Mouse (Mus musculus) limb, embryonic 13.5 days (tissue): ENCODE measurements around the gene Synpo2. TPM values are rescaled to one million over a fixed set of nuclear protein-coding genes. Genes with fewer than 3 reads are reported as not detected.

Experiments used
- ATAC-seq: fragments of 200-750 bp; cut with Nextera tagmentation; 2 replicates; pipeline ENCODE4 v1.8.0; 2017; ENCODE audit warnings: low read depth, moderate number of reproducible peaks, moderate TSS enrichment; ENCODE audit not compliant: low FRiP score
- H3K27ac ChIP-seq: fragments of 300-500 bp; sonication (generic); 2 replicates; pipeline ENCODE4 v1.5.1; 2015; ENCODE audit warnings: inconsistent platforms, mild to moderate bottlenecking, moderate library complexity
- H3K27me3 ChIP-seq: fragments of 300-500 bp; sonication (generic); 2 replicates; pipeline ENCODE4 v1.6.1; 2015; ENCODE audit warnings: mild to moderate bottlenecking, inconsistent platforms
- H3K36me3 ChIP-seq: fragments of 300-500 bp; sonication (generic); 2 replicates; pipeline ENCODE4 v1.6.1; 2015; ENCODE audit warnings: inconsistent platforms, mild to moderate bottlenecking, moderate library complexity
- H3K4me1 ChIP-seq: fragments of 300-500 bp; sonication (generic); 2 replicates; pipeline ENCODE4 v1.6.1; 2015; ENCODE audit warnings: inconsistent platforms
- H3K4me2 ChIP-seq: fragments of 300-500 bp; sonication (generic); replicated peaks from 2 replicates; pipeline ENCODE4 v1.6.1; 2015; ENCODE audit warnings: inconsistent platforms, mild to moderate bottlenecking, moderate library complexity
- H3K4me3 ChIP-seq: fragments of 300-500 bp; sonication (generic); 2 replicates; pipeline ENCODE4 v1.5.1; 2015; ENCODE audit warnings: moderate library complexity, mild to moderate bottlenecking, inconsistent platforms
- H3K9ac ChIP-seq: fragments of 300-500 bp; sonication (generic); 2 replicates; pipeline ENCODE4 v1.6.1; 2015; ENCODE audit warnings: mild to moderate bottlenecking, inconsistent platforms
- H3K9me3 ChIP-seq: fragments of 300-500 bp; sonication (generic); 2 replicates; pipeline ENCODE4 v1.6.1; 2016; ENCODE audit warnings: inconsistent platforms
- WGBS: fragments of 180-500 bp; shearing (Covaris S2); methylation state at CpG from one replicate; pipeline ENCODE4 v1.1.7; 2015; 5-methylcytosine and 5-hydroxymethylcytosine counted together
- polyA plus RNA-seq: library from polyadenylated mRNA; unstranded; fragments of >200 nt; fragmentation: Nextera tagmentation; extraction: Ambion mirVana; gene quantifications from 2 replicates; pipeline ENCODE4 v1.2.1, GENCODE M21; 2015

Synpo2 gene
- 7.3 and 8.8 TPM in 2 replicates for polyA plus RNA-seq

DNA sequence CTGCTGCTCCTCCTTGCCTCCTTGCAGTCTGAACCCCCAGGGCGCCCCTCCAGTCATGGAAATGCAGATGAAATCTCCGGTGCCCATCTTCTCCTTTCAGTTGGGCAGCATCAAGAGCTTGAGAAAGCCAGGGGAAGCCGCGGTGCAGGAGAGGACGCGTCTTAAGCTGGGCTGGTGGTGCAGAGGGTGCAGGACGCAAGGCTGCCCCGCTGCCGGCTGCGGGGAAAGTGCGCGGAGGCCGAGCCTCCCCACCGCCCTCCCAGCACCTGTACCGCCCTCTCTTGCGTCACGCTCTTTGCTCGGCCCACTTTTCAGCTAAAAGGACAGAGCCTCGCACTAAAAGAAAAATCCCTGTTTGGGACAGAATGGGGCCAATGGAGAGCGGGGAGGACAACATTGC lies at the start of gene Synpo2:
Synpo2 (minus strand) TSS at position 229 of the 400 bp plus-strand sequence.
- Histone ChIP-seq H3K27ac (no peak within 1 kb of the TSS; the same call in 1 of the 2 replicates), H3K4me3 (peak within 1 kb of the TSS; percentile 54), H3K36me3 (no peaks in the 10 kb centered on the region), H3K9ac (peak within 1 kb of the TSS; percentile 67), H3K27me3 (peaks cover 16% of the 10 kb centered on the region), H3K9me3 (peaks cover 4% of the 10 kb centered on the region), H3K4me1 (peaks cover 16% of the 10 kb centered on the region), H3K4me2 (peak within 1 kb of the TSS; percentile 80)
- under 1% methylated on average over 20 of the region's 20 CpGs for WGBS
- ATAC-seq, result peak; percentile 74; the same call in 1 of the 2 replicates

- Histone ChIP-seq H3K4me1 (peaks cover 5% of the 10 kb centered on the region; the same call in 1 of the 2 replicates), H3K36me3 (peaks cover 56% of the 10 kb centered on the region), H3K9ac (no peak overlapping the region), H3K9me3 (no peaks in the 10 kb centered on the region), H3K27me3 (no peaks in the 10 kb centered on the region), H3K4me3 (no peak overlapping the region), H3K27ac (no peak overlapping the region), H3K4me2 (no peak overlapping the region)
- peak; percentile 54; the same call in 1 of the 2 replicates for ATAC-seq
Measured at GRCm38 (mm10) chr3:123285649-123286048, 49.7 kb upstream of the Synpo2 start.

DNA sequence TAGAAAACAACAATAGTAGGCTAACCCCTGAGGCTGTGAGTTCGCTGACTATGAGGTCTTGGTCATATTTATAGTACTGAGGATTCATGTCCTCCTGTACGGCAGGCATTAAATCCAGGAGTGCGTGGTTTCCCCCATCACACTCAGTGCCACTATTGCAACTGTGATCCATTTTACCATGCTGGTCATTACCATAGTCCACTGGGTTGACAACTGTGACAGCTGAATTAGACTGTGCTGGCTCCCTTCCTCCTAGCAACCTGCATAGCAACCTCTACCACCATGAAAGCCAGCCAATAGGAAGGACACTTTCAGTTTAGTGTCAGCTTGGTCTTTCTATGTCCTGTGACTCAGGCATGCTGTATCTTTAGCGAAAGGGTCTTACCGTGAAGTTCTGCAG lies 48.3 kb upstream of the Synpo2 start:
- Histone ChIP-seq H3K4me1 (peaks cover 5% of the 10 kb centered on the region; the same call in 1 of the 2 replicates), H3K9ac (no peak overlapping the region), H3K36me3 (peaks cover 63% of the 10 kb centered on the region), H3K9me3 (no peaks in the 10 kb centered on the region), H3K4me3 (no peak overlapping the region), H3K27me3 (no peaks in the 10 kb centered on the region), H3K27ac (no peak overlapping the region), H3K4me2 (no peak overlapping the region)
- ATAC-seq, result no peak
- WGBS, result 97% methylated on average over 5 of the region's 5 CpGs

DNA sequence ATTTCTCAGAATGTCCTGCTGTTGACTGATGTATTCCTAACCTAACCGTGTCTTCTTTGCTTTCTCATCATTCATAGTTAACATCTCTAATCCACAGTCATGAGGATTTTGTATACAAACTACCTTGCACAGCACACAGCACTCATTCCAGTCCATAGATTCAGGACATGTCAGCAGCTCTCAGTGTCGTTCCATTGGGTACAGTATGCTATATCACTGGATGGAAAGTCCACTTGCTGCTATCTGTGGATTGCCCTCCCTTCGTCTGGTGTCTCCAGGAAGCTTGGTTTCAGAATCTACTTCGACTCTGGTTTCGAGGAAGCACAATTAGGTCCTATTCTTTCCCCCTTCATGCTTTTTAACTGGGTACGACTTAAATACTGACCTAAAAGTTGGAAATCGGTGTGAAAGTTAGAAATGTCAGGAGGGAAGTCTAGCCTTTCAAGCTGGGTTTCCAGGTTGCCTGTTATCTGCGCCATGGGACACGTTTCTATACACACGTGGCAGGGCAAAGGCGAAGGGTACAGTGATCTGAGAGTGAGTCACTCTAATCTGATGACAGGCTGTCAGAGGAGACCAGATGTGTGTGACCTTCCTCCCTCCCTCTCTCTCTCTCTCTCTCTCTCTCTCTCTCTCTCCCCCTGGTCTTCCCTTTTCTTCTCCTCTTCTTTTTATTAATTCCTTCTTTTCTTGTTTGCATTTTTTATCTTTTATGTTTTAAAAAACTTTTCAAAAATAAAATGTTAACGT lies 47.1 kb upstream of the Synpo2 start:
- no peak for ATAC-seq
- Histone ChIP-seq H3K36me3 (peaks cover 75% of the 10 kb centered on the region), H3K4me2 (no peak overlapping the region), H3K27ac (no peak overlapping the region), H3K27me3 (no peaks in the 10 kb centered on the region), H3K4me1 (no peaks in the 10 kb centered on the region), H3K9ac (no peak overlapping the region), H3K4me3 (no peak overlapping the region), H3K9me3 (no peaks in the 10 kb centered on the region; the same call in 1 of the 2 replicates)
- 79% methylated on average over 12 of the region's 12 CpGs for WGBS

GRCm38 (mm10) chr3:123267741-123268201 lies 31.8 kb upstream of the Synpo2 start:
- Histone ChIP-seq H3K9ac (peak overlapping the region; percentile 85), H3K27me3 (peaks cover 5% of the 10 kb centered on the region), H3K4me2 (peak overlapping the region; percentile 75), H3K4me1 (peaks cover 15% of the 10 kb centered on the region), H3K4me3 (peak overlapping the region; percentile 76), H3K36me3 (peaks cover 33% of the 10 kb centered on the region), H3K9me3 (no peaks in the 10 kb centered on the region), H3K27ac (peak overlapping the region; percentile 61; the same call in 1 of the 2 replicates)
- peak; percentile 60 for ATAC-seq
- under 1% methylated on average over 25 of the region's 25 CpGs for WGBS

DNA sequence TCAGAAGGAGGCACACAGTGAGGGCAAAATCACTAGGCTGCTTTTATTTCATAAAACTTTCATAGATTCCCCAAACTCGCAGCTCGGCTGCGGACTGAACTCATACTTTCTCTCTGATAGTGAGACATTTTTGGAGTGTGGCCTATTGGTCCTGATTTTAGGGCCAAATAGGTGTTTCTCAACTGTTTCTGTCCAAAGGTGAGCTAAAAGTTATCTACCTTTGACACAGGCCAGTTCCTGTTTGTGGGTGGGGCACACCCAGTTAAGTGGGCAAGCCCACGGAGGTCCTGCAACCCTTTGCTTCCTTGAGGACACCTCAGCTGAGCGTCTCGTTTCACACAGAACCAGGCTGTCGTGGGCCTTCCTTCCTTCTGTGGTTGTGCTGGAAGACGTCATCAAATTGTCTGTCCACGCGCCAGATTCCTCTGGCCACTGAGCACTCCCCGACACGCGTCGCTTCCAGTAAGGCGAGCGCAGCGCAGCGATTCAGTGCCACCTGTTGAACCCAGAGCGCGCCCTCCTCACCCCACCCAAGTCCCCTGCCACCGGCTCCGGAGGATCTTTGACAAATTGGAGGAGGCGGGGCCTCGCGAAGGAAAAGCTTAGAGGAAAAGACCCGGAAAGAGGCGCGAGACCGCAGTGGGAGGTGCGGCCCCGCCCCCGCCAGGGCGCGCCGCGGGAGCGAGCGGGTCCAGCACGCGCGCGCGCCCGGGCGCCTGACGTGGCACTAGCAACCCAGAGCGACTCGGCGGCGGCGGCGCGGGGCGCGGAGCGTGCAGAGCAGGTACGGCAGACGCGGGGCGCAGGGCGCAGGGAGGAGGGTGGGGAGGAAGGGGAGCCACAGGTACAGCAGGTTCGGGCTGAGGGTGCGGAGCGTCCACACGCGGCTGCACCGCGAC lies 31.1 kb upstream of the Synpo2 start, which contains the start of gene Sec24d:
Sec24d (plus strand) TSS at position 703 of the 899 bp plus-strand sequence.
- H3K4me1 ChIP-seq, result peaks cover 15% of the 10 kb centered on the region
- H3K9me3 ChIP-seq, result no peaks in the 10 kb centered on the region
- peak within 1 kb of the TSS; percentile 85 for H3K9ac ChIP-seq
- H3K27ac ChIP-seq, result peak within 1 kb of the TSS; percentile 61; the same call in 1 of the 2 replicates
- H3K4me3 ChIP-seq, result peak within 1 kb of the TSS; percentile 76
- WGBS, result 3% methylated on average over 68 of the region's 68 CpGs
- peak within 1 kb of the TSS; percentile 75 for H3K4me2 ChIP-seq
- H3K27me3 ChIP-seq, result peaks cover 5% of the 10 kb centered on the region
- ATAC-seq, result peak; percentile 89
- peaks cover 25% of the 10 kb centered on the region for H3K36me3 ChIP-seq

DNA sequence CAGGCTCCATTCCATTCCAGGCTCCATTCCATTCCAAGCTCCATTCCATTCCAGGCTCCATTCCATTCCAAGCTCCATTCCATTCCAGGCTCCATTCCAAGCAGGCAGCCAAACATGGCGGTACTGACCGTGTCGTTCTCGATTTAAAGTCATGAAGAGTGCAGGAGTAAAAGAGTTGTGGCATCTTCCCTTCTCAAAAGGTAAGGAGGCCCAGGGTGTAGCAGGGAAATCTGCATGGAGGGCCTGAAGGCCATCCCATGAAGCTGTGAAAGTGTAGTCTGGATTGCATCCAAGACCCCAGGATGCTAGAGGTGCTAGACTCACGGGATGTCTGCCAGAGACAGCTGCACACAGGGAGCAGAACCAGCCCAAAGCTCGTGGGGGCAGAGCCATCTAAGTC lies 28.8 kb upstream of the Synpo2 start:
- no peak overlapping the region for H3K27ac ChIP-seq
- peak overlapping the region; percentile 33 for H3K4me3 ChIP-seq
- ATAC-seq, result no peak
- peak overlapping the region; percentile 27; the same call in 1 of the 2 replicates for H3K9ac ChIP-seq
- peaks cover 5% of the 10 kb centered on the region for H3K27me3 ChIP-seq
- peak overlapping the region; percentile 44 for H3K4me2 ChIP-seq
- no peaks in the 10 kb centered on the region for H3K9me3 ChIP-seq
- peaks cover 15% of the 10 kb centered on the region for H3K4me1 ChIP-seq
- WGBS, result 46% methylated on average over 6 of the region's 6 CpGs
- peaks cover 4% of the 10 kb centered on the region for H3K36me3 ChIP-seq

- Histone ChIP-seq H3K4me2 (no peak overlapping the region), H3K36me3 (no peaks in the 10 kb centered on the region)
Measured at GRCm38 (mm10) chr3:123258709-123259108, 22.8 kb upstream of the Synpo2 start.

DNA sequence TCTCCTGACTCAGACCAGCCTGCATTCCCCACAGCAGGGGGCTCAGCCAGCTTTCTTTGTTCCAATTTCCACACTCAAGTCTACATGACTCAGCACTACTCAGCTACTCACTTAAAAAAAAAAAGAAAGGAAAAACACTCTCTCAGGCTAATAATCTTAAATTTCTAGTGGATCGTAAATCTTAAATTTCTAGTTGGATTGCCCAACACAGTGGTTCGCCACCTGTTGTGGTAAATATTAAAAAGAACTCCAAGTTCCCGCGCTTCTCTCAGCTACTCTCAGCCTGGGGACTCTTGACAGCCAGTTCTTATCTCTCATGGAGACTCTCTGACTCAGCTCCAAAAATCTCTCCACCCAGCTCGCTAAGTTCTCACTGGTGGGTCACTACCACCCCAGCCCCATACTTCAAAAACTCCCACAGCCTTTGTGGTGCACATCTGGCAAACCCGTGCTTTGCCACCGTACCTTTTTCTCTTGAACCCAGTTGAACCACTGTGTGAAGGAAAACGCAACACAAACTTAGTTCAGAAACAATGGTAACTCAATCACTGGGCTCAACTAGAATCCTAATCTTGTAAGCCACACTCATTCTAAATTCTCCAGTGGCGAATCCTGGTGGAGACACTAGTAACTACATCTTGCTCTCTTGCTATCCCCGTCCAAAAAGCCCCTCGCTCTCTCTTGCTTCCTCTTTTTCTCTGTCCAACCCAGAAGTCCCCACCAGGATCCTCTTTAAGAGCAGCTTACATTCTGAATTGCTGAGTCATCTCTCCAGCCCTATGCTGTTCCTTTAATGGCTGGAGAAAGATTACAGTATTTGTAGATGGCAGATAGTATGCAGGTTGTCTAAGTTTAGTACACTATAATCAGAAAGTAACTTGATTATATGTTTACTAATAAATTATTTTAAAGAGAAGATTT lies 20.5 kb upstream of the Synpo2 start:
- Histone ChIP-seq H3K27ac (no peak overlapping the region), H3K9ac (no peak overlapping the region), H3K36me3 (no peaks in the 10 kb centered on the region), H3K4me2 (no peak overlapping the region), H3K4me1 (no peaks in the 10 kb centered on the region), H3K9me3 (no peaks in the 10 kb centered on the region), H3K4me3 (no peak overlapping the region), H3K27me3 (no peaks in the 10 kb centered on the region)
- 73% methylated on average over 11 of the region's 11 CpGs for WGBS
- ATAC-seq, result no peak

More at GRCm38 (mm10) chr3:123258709-123259108, 22.8 kb upstream of the Synpo2 start:
- no peak overlapping the region for H3K27ac ChIP-seq
- H3K9ac ChIP-seq, result no peak overlapping the region
- no peaks in the 10 kb centered on the region for H3K27me3 ChIP-seq
- WGBS, result 75% methylated on average over 4 of the region's 4 CpGs
- no peak overlapping the region for H3K4me3 ChIP-seq
- ATAC-seq, result no peak
- no peaks in the 10 kb centered on the region for H3K9me3 ChIP-seq
- H3K4me1 ChIP-seq, result no peaks in the 10 kb centered on the region

DNA sequence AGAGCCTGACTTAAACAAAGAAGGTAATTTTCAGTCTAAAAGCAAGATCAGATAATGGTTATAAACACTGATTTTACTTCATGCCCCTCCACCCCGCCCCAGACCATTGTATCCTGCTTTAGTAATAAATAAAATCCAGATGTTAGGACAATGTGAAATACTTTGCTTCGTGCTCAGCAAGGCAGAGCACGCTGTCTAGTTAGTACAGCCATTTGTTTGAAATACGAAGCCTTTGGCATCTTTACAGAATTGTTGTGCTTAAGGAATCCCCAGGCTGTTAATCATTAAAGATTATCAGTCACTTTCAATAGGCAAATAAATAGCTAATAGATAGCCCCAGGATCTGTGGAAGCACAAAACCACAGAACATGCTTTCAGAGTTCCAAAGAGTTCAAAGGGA lies 9.7 kb upstream of the Synpo2 start:
- Histone ChIP-seq H3K4me1 (peaks cover 6% of the 10 kb centered on the region; the same call in 1 of the 2 replicates), H3K9me3 (no peaks in the 10 kb centered on the region), H3K36me3 (no peaks in the 10 kb centered on the region), H3K27me3 (no peaks in the 10 kb centered on the region), H3K4me3 (no peak overlapping the region), H3K4me2 (no peak overlapping the region), H3K9ac (no peak overlapping the region), H3K27ac (no peak overlapping the region)
- peak; percentile 36; the same call in 1 of the 2 replicates for ATAC-seq
- WGBS, result 3% methylated on average over 4 of the region's 4 CpGs

GRCm38 (mm10) chr3:123244376-123244775 lies 8.4 kb upstream of the Synpo2 start:
- WGBS, result 57% methylated on average over 5 of the region's 5 CpGs
- H3K9ac ChIP-seq, result no peak overlapping the region
- no peak for ATAC-seq
- no peak overlapping the region for H3K4me2 ChIP-seq
- H3K27ac ChIP-seq, result no peak overlapping the region
- no peak overlapping the region for H3K4me3 ChIP-seq
- H3K27me3 ChIP-seq, result no peaks in the 10 kb centered on the region
- H3K4me1 ChIP-seq, result peaks cover 6% of the 10 kb centered on the region; the same call in 1 of the 2 replicates
- H3K9me3 ChIP-seq, result no peaks in the 10 kb centered on the region
- no peaks in the 10 kb centered on the region for H3K36me3 ChIP-seq
